Mouse (Mus musculus): ENCODE measurements around the gene Cdc42bpg. TPM values are rescaled to one million over a fixed set of nuclear protein-coding genes. Genes with fewer than 3 reads are reported as not detected.

The Cdc42bpg gene
- 2.0 and 2.1 TPM in 2 replicates for polyA plus RNA-seq (2012; rRNA removed)
- 0.32 and 0.33 TPM in 2 replicates for polyA plus RNA-seq (2014; fragmentation: Nextera tagmentation; extraction: Ambion mirVana)

DNA sequence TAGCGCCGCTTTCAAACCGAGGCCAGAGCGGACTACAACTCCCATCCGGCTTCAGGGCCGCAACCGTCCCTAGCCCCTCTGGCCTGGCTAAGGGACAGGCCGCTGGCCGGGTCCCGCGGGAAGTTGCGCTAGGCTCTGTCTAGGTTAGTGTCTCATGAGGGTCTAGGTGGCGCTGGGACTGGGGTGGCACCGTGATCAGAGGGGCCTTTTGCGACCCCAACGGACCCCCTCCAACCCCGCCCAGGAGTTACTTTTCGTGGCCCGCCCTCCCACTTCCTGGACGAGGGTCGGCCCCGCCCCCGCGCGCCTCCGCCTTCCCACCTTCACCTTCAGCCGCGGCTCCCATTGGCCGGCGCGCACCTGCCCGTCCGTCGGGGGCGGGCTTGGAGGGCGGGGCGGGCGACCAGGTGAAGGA lies at the start of gene Cdc42bpg:
Gene Cdc42bpg, plus strand, starts transcription at position 320 of the 415 bp plus-strand sequence.
- Histone ChIP-seq H3K36me3 (replicated peaks; ENCODE audit: control insufficient read depth, insufficient read depth, low read depth) (no peaks in the 10 kb centered on the region), H3K27ac (peak within 1 kb of the TSS; percentile 61), H3K4me1 (replicated peaks; ENCODE audit: control insufficient read depth in 2 of 2, insufficient read depth in 2 of 2, low read length in 1 of 2) (peaks cover 21 to 47% of the 10 kb centered on the region in 2 experiments), H3K9ac (replicated peaks) (peak within 1 kb of the TSS; percentile 75), H3K4me3 (ENCODE audit: insufficient read depth in 1 of 2, low read depth in 2 of 2, low read length in 2 of 2) (peak within 1 kb of the TSS; percentile 70 to 81), H3K27me3 (ENCODE audit: control insufficient read depth, insufficient read depth, low read length) (no peaks in the 10 kb centered on the region), H3K9me3 (ENCODE audit: control insufficient read depth, low read length) (no peaks in the 10 kb centered on the region), H3K4me2 (ENCODE audit: low read depth) (peak within 1 kb of the TSS; percentile 85)
- TF ChIP-seq CTCF (IDR thresholded peaks at IDR 0.05; ENCODE audit: low read depth) (no peak), EP300 (IDR thresholded peaks at IDR 0.05; ENCODE audit: low read depth) (no peak)
- 2% methylated on average over 38 of the region's 38 CpGs for WGBS (ENCODE audit: insufficient replicate concordance)
- DNase-seq (ENCODE audit: low read depth in 3 of 3, low spot score in 3 of 3) (peak; percentile 69 to 73 (median 71)), ATAC-seq (ENCODE audit: insufficient read depth) (peak; percentile 84)

DNA sequence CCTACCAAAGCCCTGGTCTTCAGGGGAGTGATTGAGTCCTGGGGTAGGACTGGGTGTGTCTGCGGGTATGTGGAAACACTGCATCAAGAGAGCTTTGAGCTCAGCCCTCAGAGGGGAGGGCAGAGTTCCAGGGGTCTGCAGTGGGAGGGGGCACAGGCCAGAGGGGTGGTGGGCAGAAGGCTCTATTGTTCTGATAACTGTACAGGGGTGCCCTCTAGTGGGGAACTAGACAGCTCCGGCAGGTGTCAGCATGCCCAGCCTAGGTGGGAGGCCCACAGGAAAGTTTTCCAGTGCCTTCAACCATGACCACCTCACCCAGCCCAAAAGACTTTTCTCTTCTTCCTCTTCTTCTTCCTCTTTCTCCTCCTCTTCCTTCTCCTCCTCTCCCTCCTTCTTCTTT lies 45.8 kb upstream of the Cdc42bpg start:
- no peak overlapping the region for H3K27ac ChIP-seq
- H3K9ac ChIP-seq (replicated peaks): no peak overlapping the region
- H3K36me3 ChIP-seq (replicated peaks; ENCODE audit: control insufficient read depth, insufficient read depth, low read depth): peaks cover 3% of the 10 kb centered on the region
- no peaks in the 10 kb centered on the region for H3K9me3 ChIP-seq (ENCODE audit: control insufficient read depth, low read length)
- no peaks in the 10 kb centered on the region for H3K27me3 ChIP-seq (ENCODE audit: control insufficient read depth, insufficient read depth, low read length)
- no peak overlapping the region for H3K4me3 ChIP-seq (ENCODE audit: insufficient read depth in 1 of 2, low read depth in 2 of 2, low read length in 2 of 2)
- ATAC-seq (ENCODE audit: insufficient read depth): no peak
- DNase-seq (ENCODE audit: low read depth in 3 of 3, low spot score in 3 of 3): no peak
- peak; percentile 53 for TF ChIP-seq CTCF (IDR thresholded peaks at IDR 0.05; ENCODE audit: low read depth)
- no peak for TF ChIP-seq EP300 (IDR thresholded peaks at IDR 0.05; ENCODE audit: low read depth)
- 63% methylated on average over 2 of the region's 2 CpGs for WGBS (ENCODE audit: insufficient replicate concordance)
- peaks cover 0 to 4% of the 10 kb centered on the region in 2 experiments; a peak in 1 of 4 replicates for H3K4me1 ChIP-seq (replicated peaks; ENCODE audit: control insufficient read depth in 2 of 2, insufficient read depth in 2 of 2, low read length in 1 of 2)
- no peak overlapping the region for H3K4me2 ChIP-seq (ENCODE audit: low read depth)

GRCm38 (mm10) chr19:6260946-6261345 lies 45.3 kb upstream of the Cdc42bpg start:
- Histone ChIP-seq H3K4me3 (ENCODE audit: insufficient read depth in 1 of 2, low read depth in 2 of 2, low read length in 2 of 2) (no peak overlapping the region), H3K9me3 (ENCODE audit: control insufficient read depth, low read length) (no peaks in the 10 kb centered on the region), H3K9ac (replicated peaks) (no peak overlapping the region), H3K36me3 (replicated peaks; ENCODE audit: control insufficient read depth, insufficient read depth, low read depth) (peaks cover 3% of the 10 kb centered on the region), H3K4me2 (ENCODE audit: low read depth) (no peak overlapping the region), H3K27me3 (ENCODE audit: control insufficient read depth, insufficient read depth, low read length) (no peaks in the 10 kb centered on the region), H3K4me1 (replicated peaks; ENCODE audit: control insufficient read depth in 2 of 2, insufficient read depth in 2 of 2, low read length in 1 of 2) (peaks cover 0 to 4% of the 10 kb centered on the region in 2 experiments; a peak in 1 of 4 replicates), H3K27ac (no peak overlapping the region)
- no peak for ATAC-seq (ENCODE audit: insufficient read depth)
- TF ChIP-seq CTCF (IDR thresholded peaks at IDR 0.05; ENCODE audit: low read depth): peak; percentile 69
- no peak for TF ChIP-seq EP300 (IDR thresholded peaks at IDR 0.05; ENCODE audit: low read depth)
- WGBS (ENCODE audit: insufficient replicate concordance): 76% methylated on average over 4 of the region's 4 CpGs
- no peak for DNase-seq (ENCODE audit: low read depth in 3 of 3, low spot score in 3 of 3)

- no peak for ATAC-seq (ENCODE audit: insufficient read depth)
- Histone ChIP-seq H3K4me1 (replicated peaks; ENCODE audit: control insufficient read depth in 2 of 2, insufficient read depth in 2 of 2, low read length in 1 of 2) (peaks cover 0 to 4% of the 10 kb centered on the region in 2 experiments; a peak in 1 of 4 replicates), H3K27ac (no peak overlapping the region), H3K9ac (replicated peaks) (no peak overlapping the region), H3K27me3 (ENCODE audit: control insufficient read depth, insufficient read depth, low read length) (no peaks in the 10 kb centered on the region), H3K4me3 (ENCODE audit: insufficient read depth in 1 of 2, low read depth in 2 of 2, low read length in 2 of 2) (no peak overlapping the region), H3K4me2 (ENCODE audit: low read depth) (no peak overlapping the region), H3K36me3 (replicated peaks; ENCODE audit: control insufficient read depth, insufficient read depth, low read depth) (peaks cover 3% of the 10 kb centered on the region), H3K9me3 (ENCODE audit: control insufficient read depth, low read length) (no peaks in the 10 kb centered on the region)
- 84% methylated on average over 14 of the region's 14 CpGs for WGBS (ENCODE audit: insufficient replicate concordance)
- DNase-seq (ENCODE audit: low read depth in 3 of 3, low spot score in 3 of 3): no peak
- TF ChIP-seq EP300 (IDR thresholded peaks at IDR 0.05; ENCODE audit: low read depth) (no peak), CTCF (IDR thresholded peaks at IDR 0.05; ENCODE audit: low read depth) (no peak)
Measured at GRCm38 (mm10) chr19:6261379-6261778, 44.9 kb upstream of the Cdc42bpg start.

- no peak for TF ChIP-seq EP300 (IDR thresholded peaks at IDR 0.05; ENCODE audit: low read depth)
- peak; percentile 99 for TF ChIP-seq CTCF (IDR thresholded peaks at IDR 0.05; ENCODE audit: low read depth)
- no peak overlapping the region for H3K9ac ChIP-seq (replicated peaks)
Measured at GRCm38 (mm10) chr19:6262222-6262621, 44.0 kb upstream of the Cdc42bpg start.

More at GRCm38 (mm10) chr19:6262222-6262621, 44.0 kb upstream of the Cdc42bpg start:
- no peaks in the 10 kb centered on the region for H3K9me3 ChIP-seq (ENCODE audit: control insufficient read depth, low read length)
- H3K36me3 ChIP-seq (replicated peaks; ENCODE audit: control insufficient read depth, insufficient read depth, low read depth): peaks cover 3% of the 10 kb centered on the region
- H3K27me3 ChIP-seq (ENCODE audit: control insufficient read depth, insufficient read depth, low read length): no peaks in the 10 kb centered on the region
- no peak overlapping the region for H3K4me3 ChIP-seq (ENCODE audit: insufficient read depth in 1 of 2, low read depth in 2 of 2, low read length in 2 of 2)
- ATAC-seq (ENCODE audit: insufficient read depth) (no peak; the same call in 1 of the 2 replicates), DNase-seq (ENCODE audit: low read depth in 3 of 3, low spot score in 3 of 3) (no peak)
- H3K4me2 ChIP-seq (ENCODE audit: low read depth): no peak overlapping the region
- H3K27ac ChIP-seq: no peak overlapping the region
- WGBS (ENCODE audit: insufficient replicate concordance): 48% methylated on average over 7 of the region's 7 CpGs
- H3K4me1 ChIP-seq (replicated peaks; ENCODE audit: control insufficient read depth in 2 of 2, insufficient read depth in 2 of 2, low read length in 1 of 2): peaks cover 0 to 4% of the 10 kb centered on the region in 2 experiments; a peak in 1 of 4 replicates
